Mouse (Mus musculus) liver, embryonic 12.5 days (tissue): ENCODE results near the gene Etv4. TPM values are rescaled to one million over a fixed set of nuclear protein-coding genes. Genes with fewer than 3 reads are reported as not detected.
A peak's percentile ranks its signal among the peaks of the same experiment; 100 is the strongest.

ENCODE experiments used
- ATAC-seq: fragments of 200-750 bp; cut with Nextera tagmentation; 2 replicates; pipeline ENCODE4 v1.8.0; 2017; ENCODE audit warnings: moderate number of reproducible peaks, mild to moderate bottlenecking, moderate library complexity
- H3K27ac ChIP-seq: fragments of 300-500 bp; sonication (generic); 2 replicates; pipeline ENCODE4 v1.5.1; 2016; ENCODE audit warnings: mild to moderate bottlenecking
- H3K27me3 ChIP-seq: fragments of 300-500 bp; sonication (generic); replicated peaks from 2 replicates; pipeline ENCODE4 v1.6.1; 2016; ENCODE audit warnings: mild to moderate bottlenecking, moderate library complexity
- H3K36me3 ChIP-seq: fragments of 300-500 bp; sonication (generic); 2 replicates; pipeline ENCODE4 v1.6.1; 2016; ENCODE audit warnings: mild to moderate bottlenecking, moderate library complexity
- H3K4me1 ChIP-seq: fragments of 300-500 bp; sonication (generic); 2 replicates; pipeline ENCODE4 v1.6.1; 2016
- H3K4me2 ChIP-seq: fragments of 300-500 bp; sonication (generic); 2 replicates; pipeline ENCODE4 v1.6.1; 2016; ENCODE audit warnings: mild to moderate bottlenecking, moderate library complexity
- H3K4me3 ChIP-seq: fragments of 300-500 bp; sonication (generic); 2 replicates; pipeline ENCODE4 v1.5.1; 2016; ENCODE audit warnings: mild to moderate bottlenecking, moderate library complexity
- H3K9ac ChIP-seq: fragments of 300-500 bp; sonication (generic); 2 replicates; pipeline ENCODE4 v1.6.1; 2016; ENCODE audit warnings: mild to moderate bottlenecking, moderate library complexity
- H3K9me3 ChIP-seq: fragments of 300-500 bp; sonication (generic); replicated peaks from 2 replicates; pipeline ENCODE4 v1.6.1; 2016; ENCODE audit warnings: mild to moderate bottlenecking, moderate library complexity
- WGBS: fragments of 180-500 bp; shearing (Covaris S2); methylation state at CpG from one replicate; pipeline ENCODE4 v1.1.7; 2016; ENCODE audit not compliant: insufficient replicate concordance; 5-methylcytosine and 5-hydroxymethylcytosine counted together
- polyA plus RNA-seq: library from polyadenylated mRNA; unstranded; fragments of >200 nt; fragmentation: Nextera tagmentation; extraction: Ambion mirVana; gene quantifications from 2 replicates; pipeline ENCODE4 v1.2.1, GENCODE M21; 2016

Etv4 gene
- polyA plus RNA-seq, 1 experiment from 2014 or later = 1.4 TPM

DNA sequence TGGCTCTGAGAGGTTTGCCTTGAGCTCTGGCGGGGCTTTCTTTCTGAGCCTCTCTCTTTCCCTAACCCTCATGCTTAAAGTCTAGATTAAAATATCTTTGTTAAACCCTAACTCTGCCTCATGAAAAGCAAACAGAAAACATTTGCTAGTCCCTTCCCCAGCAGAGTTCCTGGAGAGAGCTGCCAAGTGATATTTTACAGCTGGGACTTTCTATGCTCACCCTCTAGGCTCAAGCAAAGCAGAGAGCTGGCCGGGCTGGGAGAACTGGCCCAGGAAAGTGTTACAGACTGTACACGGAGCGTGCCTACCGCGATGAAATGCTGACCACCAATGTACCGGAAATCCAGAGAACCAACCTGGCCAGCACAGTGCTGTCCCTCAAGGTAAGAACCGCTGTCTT, 27.8 kb downstream of the Etv4 start:
- Histone ChIP-seq H3K4me1 (no peaks in the 10 kb centered on the region), H3K36me3 (peaks cover 98% of the 10 kb centered on the region), H3K9me3 (no peaks in the 10 kb centered on the region), H3K27ac (no peak overlapping the region), H3K9ac (no peak overlapping the region), H3K27me3 (no peaks in the 10 kb centered on the region), H3K4me3 (no peak overlapping the region), H3K4me2 (no peak overlapping the region)
- WGBS = 87% methylated on average over 8 of the region's 8 CpGs
- ATAC-seq = no peak

DNA sequence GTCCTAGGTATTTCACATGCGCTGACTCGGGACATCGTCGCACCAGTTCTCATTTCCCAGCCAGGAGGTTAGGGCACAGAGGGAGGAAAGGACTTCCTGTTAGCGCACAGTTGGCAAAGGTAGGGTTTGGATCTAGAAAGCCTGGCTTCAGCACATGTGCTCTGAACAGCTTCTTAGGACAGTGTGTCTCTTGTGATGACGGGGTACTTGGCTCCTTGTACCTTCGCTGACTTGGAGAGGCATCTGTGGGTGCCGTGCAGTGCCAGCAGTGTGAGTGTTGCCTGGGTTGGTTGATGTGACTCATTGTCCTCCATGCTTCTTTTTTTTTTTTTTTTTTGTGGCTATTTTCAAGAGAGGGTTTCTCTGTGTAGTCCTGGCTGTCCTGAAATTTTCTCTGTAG, 28.6 kb downstream of the Etv4 start:
- Histone ChIP-seq H3K27me3 (no peaks in the 10 kb centered on the region), H3K27ac (no peak overlapping the region), H3K36me3 (peaks cover 98% of the 10 kb centered on the region), H3K4me3 (no peak overlapping the region), H3K4me1 (no peaks in the 10 kb centered on the region), H3K9ac (no peak overlapping the region), H3K4me2 (no peak overlapping the region), H3K9me3 (no peaks in the 10 kb centered on the region)
- WGBS = 91% methylated on average over 8 of the region's 8 CpGs
- no peak for ATAC-seq

DNA sequence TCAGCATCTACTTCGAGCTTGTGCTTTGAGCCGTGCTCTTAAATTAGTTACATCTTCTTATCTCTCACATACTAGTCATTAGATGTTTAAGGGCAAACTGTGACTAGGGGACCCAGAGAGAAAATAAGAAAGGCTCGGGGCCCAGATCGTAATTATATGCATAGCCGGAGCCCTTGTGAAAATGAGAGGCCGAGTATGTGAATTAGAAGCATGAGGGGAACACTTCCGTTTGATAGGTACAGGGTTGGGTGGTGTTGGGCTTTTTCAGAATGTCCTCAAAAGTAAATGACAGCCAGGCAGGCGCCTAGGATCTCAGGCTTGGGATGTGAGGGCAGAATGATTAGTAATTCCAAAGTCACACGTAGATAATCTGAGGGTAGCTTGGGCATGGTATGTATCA, 51.6 kb downstream of the Etv4 start:
- H3K9me3 ChIP-seq = no peaks in the 10 kb centered on the region
- H3K9ac ChIP-seq = peak overlapping the region; percentile 86
- H3K4me1 ChIP-seq = peaks cover 21% of the 10 kb centered on the region
- peak overlapping the region; percentile 85 for H3K27ac ChIP-seq
- no peak for ATAC-seq
- H3K36me3 ChIP-seq = peaks cover 44% of the 10 kb centered on the region
- WGBS = 15% methylated on average over 9 of the region's 9 CpGs
- peak overlapping the region; percentile 81 for H3K4me2 ChIP-seq
- H3K27me3 ChIP-seq = no peaks in the 10 kb centered on the region
- peak overlapping the region; percentile 87 for H3K4me3 ChIP-seq

DNA sequence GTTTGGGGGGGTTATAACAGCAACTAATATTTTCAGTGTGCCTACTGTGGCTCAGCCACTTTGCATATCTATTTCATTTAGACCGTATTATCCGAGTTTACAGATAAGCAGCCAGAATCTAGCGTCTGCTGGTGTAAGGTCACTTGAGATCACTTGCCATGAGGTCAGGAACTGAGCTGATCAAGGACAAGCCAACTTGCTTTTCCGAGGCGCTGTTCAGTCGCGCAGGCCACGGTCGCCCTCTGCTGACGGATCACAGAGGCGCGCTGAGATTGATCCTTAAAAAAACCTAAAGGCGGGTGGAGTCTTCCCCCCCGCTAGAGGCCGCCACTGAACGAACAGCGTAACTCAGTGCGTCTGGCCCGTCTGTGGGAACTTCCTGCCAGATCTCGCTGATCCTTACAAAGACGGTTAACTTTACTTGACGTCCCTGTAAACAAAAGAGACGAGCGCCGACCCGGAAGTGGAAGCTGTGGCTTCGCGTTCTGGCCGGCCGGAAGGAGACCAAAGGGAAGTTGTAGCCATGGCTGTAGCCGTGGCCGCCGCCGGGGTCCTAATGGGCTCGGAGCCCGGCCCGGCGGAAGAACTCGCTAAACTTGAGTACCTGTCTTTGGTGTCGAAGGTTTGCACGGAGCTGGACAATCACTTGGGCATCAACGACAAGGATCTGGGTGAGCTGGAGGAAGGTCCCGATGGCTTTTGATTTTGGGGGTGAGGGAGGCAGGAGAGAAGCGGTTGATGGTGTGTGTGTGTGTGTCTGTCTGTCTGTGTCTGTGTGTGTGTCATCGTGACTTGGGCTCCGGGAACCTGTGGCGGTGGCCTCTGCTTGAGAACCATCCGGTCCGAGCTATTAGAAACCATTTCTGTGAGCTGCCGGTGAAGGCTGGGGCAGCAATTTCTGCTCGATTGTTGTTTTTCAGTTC, 52.4 kb downstream of the Etv4 start, which contains the start of gene Dhx8:
Dhx8 (plus strand) TSS at position 402 of the 923 bp plus-strand sequence.
- Histone ChIP-seq H3K36me3 (peaks cover 36% of the 10 kb centered on the region), H3K4me2 (peak within 1 kb of the TSS; percentile 81), H3K4me1 (peaks cover 21% of the 10 kb centered on the region), H3K27ac (peak within 1 kb of the TSS; percentile 85), H3K27me3 (no peaks in the 10 kb centered on the region), H3K9ac (peak within 1 kb of the TSS; percentile 86), H3K9me3 (no peaks in the 10 kb centered on the region), H3K4me3 (peak within 1 kb of the TSS; percentile 87)
- peak; percentile 98 for ATAC-seq
- WGBS = under 1% methylated on average over 51 of the region's 51 CpGs

DNA sequence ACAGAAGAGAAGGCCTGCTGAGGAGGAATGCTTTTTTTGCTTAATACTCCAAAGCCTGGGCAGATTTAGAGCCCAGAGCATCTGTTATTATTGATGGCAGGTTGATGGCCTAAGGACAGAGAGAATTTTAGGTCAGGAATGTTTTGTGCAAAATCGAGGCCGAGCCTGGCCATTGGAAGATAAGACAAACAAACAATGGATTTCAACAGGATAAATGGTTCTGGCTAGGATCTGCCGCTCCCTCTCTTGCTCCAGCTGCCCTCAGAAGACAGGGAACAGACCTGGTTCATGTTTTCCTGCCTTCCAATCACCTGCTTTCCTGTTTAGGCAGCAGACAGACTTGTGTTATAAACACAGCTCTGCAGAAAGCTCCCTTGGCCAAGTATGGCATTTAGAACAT, 55.9 kb downstream of the Etv4 start:
- H3K36me3 ChIP-seq = peaks cover 1% of the 10 kb centered on the region
- H3K9me3 ChIP-seq = no peaks in the 10 kb centered on the region
- 52% methylated on average over 3 of the region's 3 CpGs for WGBS
- H3K4me2 ChIP-seq = no peak overlapping the region
- no peak overlapping the region for H3K27ac ChIP-seq
- H3K4me3 ChIP-seq = no peak overlapping the region
- H3K27me3 ChIP-seq = no peaks in the 10 kb centered on the region
- H3K4me1 ChIP-seq = peaks cover 17% of the 10 kb centered on the region
- ATAC-seq = no peak
- no peak overlapping the region for H3K9ac ChIP-seq

DNA sequence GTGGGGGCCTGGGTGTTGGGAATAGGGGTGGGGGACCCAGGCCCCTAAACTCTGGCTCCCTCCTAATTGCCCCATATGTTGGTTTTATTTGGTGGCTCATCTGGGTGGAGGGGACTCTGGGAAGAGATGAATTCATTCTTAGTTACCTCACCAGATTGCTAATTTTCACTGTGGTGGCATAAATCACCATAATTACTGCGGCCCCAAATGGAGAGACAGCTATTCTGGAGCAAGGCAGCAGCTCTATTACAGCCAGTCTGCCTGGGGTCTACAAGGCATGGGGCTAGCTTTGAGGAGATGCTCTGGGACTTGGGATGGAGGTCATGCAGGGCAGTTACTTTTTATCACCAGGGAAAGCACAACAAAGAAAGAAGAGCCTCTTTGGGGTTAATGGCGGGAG, 58.4 kb downstream of the Etv4 start:
- Histone ChIP-seq H3K4me2 (no peak overlapping the region), H3K9me3 (no peaks in the 10 kb centered on the region), H3K9ac (no peak overlapping the region), H3K4me3 (no peak overlapping the region), H3K27me3 (no peaks in the 10 kb centered on the region), H3K36me3 (no peaks in the 10 kb centered on the region), H3K27ac (no peak overlapping the region), H3K4me1 (peaks cover 2% of the 10 kb centered on the region)
- ATAC-seq = no peak
- 70% methylated on average over 2 of the region's 2 CpGs for WGBS

DNA sequence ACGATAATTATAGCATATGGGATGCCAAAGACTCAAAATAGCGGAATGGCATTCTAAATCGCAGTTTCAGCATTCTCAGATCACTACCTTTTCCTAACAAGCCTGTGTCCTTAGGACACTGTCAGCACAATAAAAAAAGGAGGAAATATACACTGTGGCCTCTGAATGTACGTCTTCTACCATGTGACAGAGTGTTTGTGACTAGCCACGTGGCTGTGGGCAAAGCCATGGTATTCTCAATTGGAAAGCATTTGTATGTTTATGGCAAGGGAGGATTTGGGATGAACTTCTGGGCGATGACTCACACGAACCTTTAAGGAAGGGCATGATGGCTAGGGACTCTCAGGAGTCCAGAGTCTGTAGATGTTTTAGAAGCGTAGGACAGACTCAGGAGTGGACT, 60.1 kb downstream of the Etv4 start:
- 67% methylated on average over 8 of the region's 8 CpGs for WGBS
- no peak overlapping the region for H3K4me2 ChIP-seq
- H3K27me3 ChIP-seq = no peaks in the 10 kb centered on the region
- H3K4me1 ChIP-seq = no peaks in the 10 kb centered on the region
- no peak overlapping the region for H3K27ac ChIP-seq
- H3K36me3 ChIP-seq = no peaks in the 10 kb centered on the region
- H3K9me3 ChIP-seq = no peaks in the 10 kb centered on the region
- no peak for ATAC-seq
- no peak overlapping the region for H3K4me3 ChIP-seq
- H3K9ac ChIP-seq = no peak overlapping the region

DNA sequence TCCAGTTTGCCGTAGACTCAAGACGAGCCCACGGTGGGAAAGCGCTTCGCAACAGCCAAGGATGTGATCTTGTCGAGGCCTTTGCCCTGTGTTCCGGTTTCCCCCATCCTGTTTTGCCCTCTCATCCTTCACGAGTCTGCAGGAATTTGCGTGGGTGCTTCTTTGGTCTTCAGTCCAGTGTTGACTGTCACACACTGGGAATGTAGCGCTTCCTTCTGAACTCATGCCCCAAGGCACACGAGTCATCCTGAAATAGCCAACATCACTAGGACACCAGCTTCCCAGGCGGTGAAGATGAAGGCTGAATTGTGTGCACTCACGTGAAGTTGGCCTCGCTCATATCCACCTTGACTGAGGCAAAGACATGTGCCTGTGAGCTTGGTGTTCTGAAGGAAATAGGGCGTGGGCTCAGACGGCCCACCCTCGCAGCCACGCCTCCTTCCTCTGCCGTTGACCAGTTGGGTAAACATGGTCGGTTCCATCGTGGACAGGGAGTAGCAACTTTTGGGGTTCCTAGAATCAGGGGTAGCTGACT, 65.1 kb downstream of the Etv4 start:
- no peaks in the 10 kb centered on the region for H3K9me3 ChIP-seq
- H3K4me3 ChIP-seq = no peak overlapping the region
- no peak overlapping the region for H3K9ac ChIP-seq
- no peaks in the 10 kb centered on the region for H3K4me1 ChIP-seq
- no peak overlapping the region for H3K4me2 ChIP-seq
- no peak overlapping the region for H3K27ac ChIP-seq
- no peaks in the 10 kb centered on the region for H3K27me3 ChIP-seq
- no peaks in the 10 kb centered on the region for H3K36me3 ChIP-seq
- no peak for ATAC-seq
- 69% methylated on average over 21 of the region's 21 CpGs for WGBS

Other genes with a start within 250 kb of the Etv4 start
- gene Brca1, start 233.4 kb downstream of the Etv4 start, polyA plus RNA-seq = 17.2 and 17.4 TPM in 2 replicates
- gene Nbr1, start 233.2 kb downstream of the Etv4 start, polyA plus RNA-seq = 45.1 and 47.9 TPM in 2 replicates
- gene Tmem106a, start 203.1 kb downstream of the Etv4 start, polyA plus RNA-seq = 5.0 and 5.3 TPM in 2 replicates
- gene Gm11634, start 186.1 kb downstream of the Etv4 start, polyA plus RNA-seq = not detected in 2 replicates
- 11.8 and 12.4 TPM in 2 replicates for gene Rdm1, start 158.2 kb downstream of the Etv4 start, polyA plus RNA-seq
- gene Arl4d, start 119.8 kb downstream of the Etv4 start, polyA plus RNA-seq = 1.0 and 1.3 TPM in 2 replicates
- 25.6 and 26.3 TPM in 2 replicates for gene Dhx8, start 52.5 kb downstream of the Etv4 start, polyA plus RNA-seq
- gene Meox1, start 109.0 kb upstream of the Etv4 start, polyA plus RNA-seq = 0.72 and 1.3 TPM in 2 replicates
- 0.10 TPM in 2 replicates for gene Sost, start 181.6 kb upstream of the Etv4 start, polyA plus RNA-seq
- gene Cfap97d1, start 198.9 kb upstream of the Etv4 start, polyA plus RNA-seq = not detected in 2 replicates
- gene Dusp3, start 201.6 kb upstream of the Etv4 start, polyA plus RNA-seq = 12.9 and 13.4 TPM in 2 replicates
- 0.66 and 0.85 TPM in 2 replicates for gene Mpp3, start 243.1 kb upstream of the Etv4 start, polyA plus RNA-seq